Mouse (Mus musculus): ENCODE results near the gene Acox3. TPM values are rescaled to one million over a fixed set of nuclear protein-coding genes. Genes with fewer than 3 reads are reported as not detected.

Acox3 gene
- polyA plus RNA-seq, 1 experiment: 63.0 TPM

DNA sequence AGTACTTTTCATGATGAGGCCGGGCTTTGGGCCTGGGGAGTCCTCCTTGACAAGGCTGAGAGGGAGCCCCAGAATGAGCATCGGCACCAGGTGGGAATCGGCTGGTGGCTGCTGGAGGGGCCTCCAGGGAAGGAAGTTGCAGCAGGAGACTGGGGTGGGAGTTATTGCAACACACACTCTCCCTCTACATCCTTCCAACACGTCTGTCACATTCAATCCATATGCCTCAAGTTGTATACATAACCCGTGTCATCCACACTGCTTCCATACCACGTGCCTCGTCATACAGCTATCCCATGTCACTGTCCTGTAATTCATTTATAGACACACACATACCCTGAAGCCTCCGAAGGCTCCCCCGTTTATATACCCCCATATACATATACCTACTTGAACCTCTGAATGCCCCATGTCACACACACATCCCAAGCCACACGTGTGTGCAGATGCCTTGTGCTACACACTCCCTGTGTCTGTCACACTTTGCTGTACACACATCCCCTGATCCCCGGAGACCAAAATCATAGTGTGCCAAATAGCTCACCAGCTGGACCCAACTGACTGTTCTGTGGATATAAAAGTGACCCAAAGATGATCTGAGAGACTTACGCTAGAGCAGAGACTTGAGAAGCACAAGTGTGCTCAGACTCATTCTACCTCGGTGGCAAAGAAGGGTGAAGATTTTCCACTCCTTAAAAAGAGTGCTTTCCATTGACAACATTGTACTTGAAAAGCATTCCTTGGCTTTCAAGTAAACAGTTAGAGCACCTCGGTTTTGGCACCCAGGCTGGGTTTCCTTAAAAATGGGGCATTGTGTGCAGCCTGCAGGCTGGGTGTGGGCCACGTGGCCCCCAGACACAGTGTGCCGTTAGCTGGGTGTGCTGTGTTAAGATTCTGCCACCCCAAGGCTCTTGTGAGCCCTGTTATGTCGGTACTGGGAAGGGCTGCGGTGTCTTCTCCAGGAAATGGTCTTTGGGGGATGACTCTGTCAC, 13.6 kb downstream of the Acox3 start:
- DNase-seq (ENCODE audit: low read depth in 1 of 2, low spot score in 2 of 2): no peak
- no peaks in the 10 kb centered on the region for H3K27me3 ChIP-seq (ENCODE audit: control insufficient read depth, insufficient read depth, low read length)
- H3K4me1 ChIP-seq (ENCODE audit: control insufficient read depth, insufficient read depth, insufficient read length): no peaks in the 10 kb centered on the region
- peaks cover 62% of the 10 kb centered on the region for H3K36me3 ChIP-seq (ENCODE audit: control insufficient read depth, insufficient read depth, low read length)
- WGBS: 88% methylated on average over 18 of the region's 18 CpGs
- H3K27ac ChIP-seq (ENCODE audit: insufficient read depth, low read length): no peak overlapping the region
- TF ChIP-seq CTCF (IDR thresholded peaks at IDR 0.05; ENCODE audit: extremely low read depth, insufficient read depth, insufficient read length, insufficient replicate concordance) (no peak), POLR2A (IDR thresholded peaks at IDR 0.05; ENCODE audit: low read depth, low read length) (no peak)
- no peak overlapping the region for H3K4me3 ChIP-seq (ENCODE audit: extremely low read depth, insufficient read depth, insufficient read length)

DNA sequence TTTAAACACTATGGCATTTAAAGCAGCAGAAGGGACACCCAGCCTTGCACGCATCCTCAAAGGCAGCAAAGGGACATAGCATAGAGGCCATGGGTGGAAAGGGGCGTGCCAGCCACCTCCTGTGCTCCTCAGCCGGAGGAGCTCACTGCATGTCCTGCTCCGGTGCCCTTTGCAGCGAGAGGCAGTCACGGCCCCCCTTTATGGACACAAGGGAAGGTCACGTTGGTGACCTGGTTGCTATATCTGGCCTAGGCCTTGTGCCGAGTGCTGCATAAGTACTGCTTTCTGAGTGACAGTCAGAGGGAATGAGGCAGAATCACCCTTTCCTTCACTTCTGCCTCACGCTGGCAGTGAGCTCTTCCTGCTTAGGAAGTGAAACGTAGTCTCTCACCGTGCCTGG, 17.4 kb downstream of the Acox3 start:
- Histone ChIP-seq H3K27me3 (ENCODE audit: control insufficient read depth, insufficient read depth, low read length) (no peaks in the 10 kb centered on the region), H3K27ac (ENCODE audit: insufficient read depth, low read length) (no peak overlapping the region; the same call in 1 of the 2 replicates), H3K36me3 (ENCODE audit: control insufficient read depth, insufficient read depth, low read length) (peaks cover 61% of the 10 kb centered on the region), H3K4me1 (ENCODE audit: control insufficient read depth, insufficient read depth, insufficient read length) (no peaks in the 10 kb centered on the region), H3K4me3 (ENCODE audit: extremely low read depth, insufficient read depth, insufficient read length) (no peak overlapping the region)
- DNase-seq (ENCODE audit: low read depth in 1 of 2, low spot score in 2 of 2): no peak
- TF ChIP-seq CTCF (IDR thresholded peaks at IDR 0.05; ENCODE audit: extremely low read depth, insufficient read depth, insufficient read length, insufficient replicate concordance): no peak
- no peak for TF ChIP-seq POLR2A (IDR thresholded peaks at IDR 0.05; ENCODE audit: low read depth, low read length)
- WGBS: 89% methylated on average over 11 of the region's 11 CpGs

DNA sequence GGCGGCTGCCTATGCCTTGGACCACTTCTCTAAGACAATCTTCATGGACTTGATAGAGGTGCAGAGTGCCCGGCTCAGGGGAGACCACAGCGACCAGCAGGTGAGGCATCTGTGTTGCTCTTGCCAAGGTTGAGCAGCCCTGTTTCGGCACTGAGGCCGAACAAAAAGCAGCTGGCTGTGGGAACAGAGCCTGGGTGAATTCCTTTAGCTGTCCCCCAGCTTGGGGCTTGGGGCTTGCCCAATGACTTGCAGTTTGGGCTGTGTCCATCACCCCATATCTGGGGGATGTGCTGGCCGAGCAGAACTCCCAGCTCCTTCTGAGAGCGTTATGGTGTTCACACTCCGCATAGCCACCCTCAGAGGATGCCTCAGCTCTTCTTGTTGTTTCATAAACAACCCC, 18.7 kb downstream of the Acox3 start:
- Histone ChIP-seq H3K4me3 (ENCODE audit: extremely low read depth, insufficient read depth, insufficient read length) (no peak overlapping the region), H3K4me1 (ENCODE audit: control insufficient read depth, insufficient read depth, insufficient read length) (no peaks in the 10 kb centered on the region), H3K36me3 (ENCODE audit: control insufficient read depth, insufficient read depth, low read length) (peaks cover 65% of the 10 kb centered on the region), H3K27me3 (ENCODE audit: control insufficient read depth, insufficient read depth, low read length) (no peaks in the 10 kb centered on the region), H3K27ac (ENCODE audit: insufficient read depth, low read length) (no peak overlapping the region)
- no peak for DNase-seq (ENCODE audit: low read depth in 1 of 2, low spot score in 2 of 2)
- 89% methylated on average over 8 of the region's 8 CpGs for WGBS
- TF ChIP-seq CTCF (IDR thresholded peaks at IDR 0.05; ENCODE audit: extremely low read depth, insufficient read depth, insufficient read length, insufficient replicate concordance) (no peak), POLR2A (IDR thresholded peaks at IDR 0.05; ENCODE audit: low read depth, low read length) (no peak)

DNA sequence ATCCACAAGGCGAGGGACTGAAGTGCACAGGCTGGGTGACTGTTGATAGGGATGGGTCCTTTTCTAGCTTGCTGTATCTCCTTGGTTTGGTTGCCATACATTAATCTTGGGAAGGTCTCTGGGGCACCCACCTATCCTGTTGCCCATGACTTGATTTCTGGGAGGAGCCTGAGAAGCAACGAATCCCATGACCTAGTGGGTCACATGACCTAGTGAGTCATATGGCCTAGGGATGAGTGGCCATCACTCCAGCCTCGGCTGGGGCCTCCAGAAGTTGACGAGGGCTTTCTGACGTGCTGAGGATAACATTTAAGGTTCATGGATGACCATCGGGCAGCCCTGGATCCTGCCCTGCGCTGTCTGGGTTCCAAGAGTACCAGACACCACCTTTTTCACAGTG, 22.5 kb downstream of the Acox3 start:
- H3K36me3 ChIP-seq (ENCODE audit: control insufficient read depth, insufficient read depth, low read length): peaks cover 60% of the 10 kb centered on the region
- 85% methylated on average over 7 of the region's 7 CpGs for WGBS
- no peak overlapping the region for H3K4me3 ChIP-seq (ENCODE audit: extremely low read depth, insufficient read depth, insufficient read length)

DNA sequence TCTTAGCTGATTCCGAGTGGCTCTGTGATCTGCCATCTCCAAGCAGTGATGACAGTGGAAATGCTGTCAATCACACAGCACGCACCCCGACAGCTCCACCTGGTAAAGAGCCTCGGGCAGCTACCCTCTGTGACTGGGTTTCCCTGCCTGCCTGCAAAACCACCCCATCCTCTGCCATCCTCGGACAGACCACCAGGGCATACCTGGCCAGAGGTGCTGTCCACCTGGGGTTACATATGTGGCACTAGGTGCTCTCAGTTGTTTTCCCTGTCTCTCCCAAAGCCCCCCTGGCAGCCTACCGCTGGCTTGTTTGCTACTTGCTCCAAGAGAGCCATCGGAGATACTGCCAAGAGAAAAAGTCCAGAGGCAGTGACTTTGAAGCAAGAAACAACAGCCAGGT, 24.0 kb downstream of the Acox3 start:
- Histone ChIP-seq H3K4me1 (ENCODE audit: control insufficient read depth, insufficient read depth, insufficient read length) (no peaks in the 10 kb centered on the region), H3K36me3 (ENCODE audit: control insufficient read depth, insufficient read depth, low read length) (peaks cover 58% of the 10 kb centered on the region), H3K4me3 (ENCODE audit: extremely low read depth, insufficient read depth, insufficient read length) (no peak overlapping the region), H3K27me3 (ENCODE audit: control insufficient read depth, insufficient read depth, low read length) (no peaks in the 10 kb centered on the region), H3K27ac (ENCODE audit: insufficient read depth, low read length) (no peak overlapping the region)
- no peak for TF ChIP-seq POLR2A (IDR thresholded peaks at IDR 0.05; ENCODE audit: low read depth, low read length)
- TF ChIP-seq CTCF (IDR thresholded peaks at IDR 0.05; ENCODE audit: extremely low read depth, insufficient read depth, insufficient read length, insufficient replicate concordance): no peak
- no peak for DNase-seq (ENCODE audit: low read depth in 1 of 2, low spot score in 2 of 2)
- WGBS: 95% methylated on average over 7 of the region's 7 CpGs

More for the DNA sequence above, 22.5 kb downstream of the Acox3 start:
- no peaks in the 10 kb centered on the region for H3K4me1 ChIP-seq (ENCODE audit: control insufficient read depth, insufficient read depth, insufficient read length)
- TF ChIP-seq CTCF (IDR thresholded peaks at IDR 0.05; ENCODE audit: extremely low read depth, insufficient read depth, insufficient read length, insufficient replicate concordance): no peak
- no peak for TF ChIP-seq POLR2A (IDR thresholded peaks at IDR 0.05; ENCODE audit: low read depth, low read length)
- H3K27me3 ChIP-seq (ENCODE audit: control insufficient read depth, insufficient read depth, low read length): no peaks in the 10 kb centered on the region
- no peak overlapping the region for H3K27ac ChIP-seq (ENCODE audit: insufficient read depth, low read length)
- DNase-seq (ENCODE audit: low read depth in 1 of 2, low spot score in 2 of 2): no peak

DNA sequence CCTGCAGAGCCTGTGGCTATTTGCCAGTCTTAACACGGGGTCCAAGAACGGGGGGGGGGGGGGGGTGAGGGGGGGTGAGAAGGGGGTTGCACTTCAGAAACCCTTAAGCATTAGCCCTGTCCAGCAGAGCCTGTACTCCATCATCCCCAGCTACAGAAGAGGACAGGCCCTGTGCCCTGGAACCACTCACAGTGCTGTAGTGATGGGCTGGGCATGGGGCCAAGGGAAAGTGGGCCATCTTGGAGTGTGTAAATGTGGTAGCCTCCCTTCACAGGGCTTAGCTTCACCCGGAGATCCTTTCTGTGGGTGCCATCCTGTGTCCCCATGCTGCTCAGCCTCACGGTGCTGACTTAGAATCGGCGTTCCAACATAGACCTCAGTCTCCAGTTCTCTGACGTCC, 24.9 kb downstream of the Acox3 start:
- WGBS: 82% methylated on average over 7 of the region's 7 CpGs
- no peak for TF ChIP-seq CTCF (IDR thresholded peaks at IDR 0.05; ENCODE audit: extremely low read depth, insufficient read depth, insufficient read length, insufficient replicate concordance)
- TF ChIP-seq POLR2A (IDR thresholded peaks at IDR 0.05; ENCODE audit: low read depth, low read length): no peak
- Histone ChIP-seq H3K27me3 (ENCODE audit: control insufficient read depth, insufficient read depth, low read length) (no peaks in the 10 kb centered on the region), H3K27ac (ENCODE audit: insufficient read depth, low read length) (no peak overlapping the region), H3K4me3 (ENCODE audit: extremely low read depth, insufficient read depth, insufficient read length) (no peak overlapping the region), H3K36me3 (ENCODE audit: control insufficient read depth, insufficient read depth, low read length) (peaks cover 52% of the 10 kb centered on the region), H3K4me1 (ENCODE audit: control insufficient read depth, insufficient read depth, insufficient read length) (no peaks in the 10 kb centered on the region)
- no peak for DNase-seq (ENCODE audit: low read depth in 1 of 2, low spot score in 2 of 2)

DNA sequence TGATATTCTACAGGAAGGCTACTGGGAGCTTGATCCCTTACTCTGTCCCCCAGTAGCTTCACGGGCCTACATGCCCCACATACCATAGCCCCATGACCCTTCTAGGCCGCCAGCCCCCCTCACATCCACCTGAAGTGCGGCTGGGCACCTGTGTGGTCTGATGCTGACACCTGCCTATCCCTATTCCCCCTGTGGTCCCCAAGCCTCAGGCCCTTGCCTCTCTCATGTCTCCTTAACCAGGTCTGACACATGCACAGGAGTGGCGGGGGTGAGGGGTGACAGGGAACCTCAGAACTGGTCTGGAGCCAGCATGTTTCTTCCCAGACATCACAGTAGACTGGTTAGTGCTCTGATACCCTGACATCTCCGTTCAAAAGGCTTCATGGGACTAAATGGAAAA, 25.7 kb downstream of the Acox3 start:
- whole genome bisulfite sequencing: 79% methylated on average over 5 of the region's 5 CpGs
- Histone ChIP-seq H3K27ac (ENCODE audit: insufficient read depth, low read length) (no peak overlapping the region), H3K36me3 (ENCODE audit: control insufficient read depth, insufficient read depth, low read length) (peaks cover 48% of the 10 kb centered on the region), H3K4me3 (ENCODE audit: extremely low read depth, insufficient read depth, insufficient read length) (no peak overlapping the region), H3K27me3 (ENCODE audit: control insufficient read depth, insufficient read depth, low read length) (no peaks in the 10 kb centered on the region), H3K4me1 (ENCODE audit: control insufficient read depth, insufficient read depth, insufficient read length) (no peaks in the 10 kb centered on the region)
- DNase-seq (ENCODE audit: low read depth in 1 of 2, low spot score in 2 of 2): no peak
- TF ChIP-seq CTCF (IDR thresholded peaks at IDR 0.05; ENCODE audit: extremely low read depth, insufficient read depth, insufficient read length, insufficient replicate concordance): no peak

All from spleen, adult 2 months (tissue).